Mouse (Mus musculus): ENCODE results near the gene Epha3. TPM values are rescaled to one million over a fixed set of nuclear protein-coding genes. Genes with fewer than 3 reads are reported as not detected.

The Epha3 gene
- total RNA-seq, 1 experiment: 0.18 TPM

DNA sequence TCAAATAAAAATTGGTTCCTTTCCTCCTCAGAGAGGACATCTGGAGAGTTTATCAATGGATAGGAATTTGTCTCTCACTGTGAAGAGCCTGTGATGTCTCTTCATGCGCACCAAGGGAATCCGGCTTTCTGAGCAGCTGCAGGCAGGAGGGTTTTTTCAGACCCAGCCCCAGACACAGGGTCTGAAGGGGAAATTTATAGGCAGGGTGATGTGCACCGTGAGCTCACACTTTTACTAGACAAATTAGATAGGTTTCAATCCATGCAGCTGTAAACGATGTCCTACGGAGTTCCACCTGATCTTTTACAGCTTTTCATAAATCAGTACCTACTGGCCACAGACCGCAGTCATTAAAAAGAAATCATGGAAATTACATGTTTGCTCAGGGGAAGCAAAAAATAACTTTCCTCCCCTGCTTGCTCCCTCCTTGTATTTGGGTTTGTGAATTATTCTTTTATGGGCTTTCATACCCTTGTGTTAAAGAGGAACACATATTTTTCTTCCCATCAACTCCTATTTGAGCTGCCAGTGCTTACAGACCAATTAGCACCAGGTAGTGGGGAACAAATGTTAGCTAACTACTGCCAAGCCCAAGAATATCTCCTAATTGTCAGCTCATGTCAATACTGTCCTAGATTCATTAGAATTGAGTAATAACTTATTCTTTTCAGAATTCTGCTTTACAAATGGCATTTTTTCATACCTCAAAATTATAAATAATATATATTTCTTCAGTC lies 307.4 kb downstream of the Epha3 start:
- Histone ChIP-seq H3K27ac (ENCODE audit: insufficient read depth, low read depth, low read length, poor library complexity, severe bottlenecking) (no peak overlapping the region), H3K4me3 (ENCODE audit: insufficient read depth in 1 of 2, low read depth in 1 of 2, low read length in 2 of 2, poor library complexity in 1 of 2, severe bottlenecking in 1 of 2) (no peak overlapping the region), H3K9me3 (ENCODE audit: control insufficient read depth, insufficient read depth, low read depth, low read length) (no peaks in the 10 kb centered on the region), H3K4me1 (ENCODE audit: control insufficient read depth in 2 of 2, insufficient read depth in 2 of 2, low read length in 2 of 2, poor library complexity in 1 of 2) (no peaks in the 10 kb centered on the region), H3K9ac (ENCODE audit: insufficient read depth, low read depth, low read length, poor library complexity, severe bottlenecking) (no peak overlapping the region), H3K36me3 (ENCODE audit: control insufficient read depth, insufficient read depth, low read length, poor library complexity, severe bottlenecking) (no peaks in the 10 kb centered on the region)
- DNase-seq (ENCODE audit: low read depth, low spot score): no peak
- no peak for TF ChIP-seq ZNF384 (IDR thresholded peaks at IDR 0.05; ENCODE audit: low read depth, low read length)
- no peak for TF ChIP-seq CHD2 (IDR thresholded peaks at IDR 0.05; ENCODE audit: low read depth, low read length)
- no peak for TF ChIP-seq HCFC1 (IDR thresholded peaks at IDR 0.05; ENCODE audit: borderline replicate concordance, insufficient read depth, low read length)
- no peak for TF ChIP-seq MAFK (IDR thresholded peaks at IDR 0.05; ENCODE audit: insufficient read depth, low read depth, low read length)
- TF ChIP-seq ZC3H11A (IDR thresholded peaks at IDR 0.05; ENCODE audit: borderline replicate concordance, low read depth, low read length): no peak
- in situ Hi-C loops (cut with MboI; ENCODE audit: low sequenced_read_pairs in 2 of 2, unreplicated experiment in 2 of 2): no loop called here

DNA sequence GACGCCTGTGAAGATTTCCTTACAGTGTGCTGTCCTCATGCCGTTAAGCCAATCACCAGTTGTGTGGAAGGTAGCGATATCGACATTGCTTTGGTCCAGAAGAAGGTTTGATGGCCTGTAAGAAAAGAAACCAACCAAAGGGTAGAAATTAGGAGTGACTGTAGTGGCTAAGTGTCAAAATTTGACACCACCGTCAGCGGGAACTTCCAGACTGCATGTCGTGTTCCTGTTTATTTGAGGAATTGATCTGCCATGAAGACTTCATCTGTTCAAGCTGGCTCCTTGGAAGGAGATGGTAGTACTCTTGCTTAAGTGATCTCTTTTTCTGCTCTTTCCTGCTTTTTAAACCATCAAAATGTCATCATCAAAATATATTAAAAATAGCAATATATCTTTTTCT lies 311.4 kb downstream of the Epha3 start:
- Histone ChIP-seq H3K27ac (ENCODE audit: insufficient read depth, low read depth, low read length, poor library complexity, severe bottlenecking) (no peak overlapping the region), H3K4me1 (ENCODE audit: control insufficient read depth in 2 of 2, insufficient read depth in 2 of 2, low read length in 2 of 2, poor library complexity in 1 of 2) (no peaks in the 10 kb centered on the region), H3K9ac (ENCODE audit: insufficient read depth, low read depth, low read length, poor library complexity, severe bottlenecking) (no peak overlapping the region), H3K4me3 (ENCODE audit: insufficient read depth in 1 of 2, low read depth in 1 of 2, low read length in 2 of 2, poor library complexity in 1 of 2, severe bottlenecking in 1 of 2) (no peak overlapping the region), H3K9me3 (ENCODE audit: control insufficient read depth, insufficient read depth, low read depth, low read length) (no peaks in the 10 kb centered on the region), H3K36me3 (ENCODE audit: control insufficient read depth, insufficient read depth, low read length, poor library complexity, severe bottlenecking) (no peaks in the 10 kb centered on the region)
- no peak for DNase-seq (ENCODE audit: low read depth, low spot score)
- in situ Hi-C loops (cut with MboI; ENCODE audit: low sequenced_read_pairs in 2 of 2, unreplicated experiment in 2 of 2): no loop called here
- TF ChIP-seq MAFK (IDR thresholded peaks at IDR 0.05; ENCODE audit: insufficient read depth, low read depth, low read length) (no peak), CHD2 (IDR thresholded peaks at IDR 0.05; ENCODE audit: low read depth, low read length) (no peak), ZC3H11A (IDR thresholded peaks at IDR 0.05; ENCODE audit: borderline replicate concordance, low read depth, low read length) (no peak), ZNF384 (IDR thresholded peaks at IDR 0.05; ENCODE audit: low read depth, low read length) (no peak), HCFC1 (IDR thresholded peaks at IDR 0.05; ENCODE audit: borderline replicate concordance, insufficient read depth, low read length) (no peak)

DNA sequence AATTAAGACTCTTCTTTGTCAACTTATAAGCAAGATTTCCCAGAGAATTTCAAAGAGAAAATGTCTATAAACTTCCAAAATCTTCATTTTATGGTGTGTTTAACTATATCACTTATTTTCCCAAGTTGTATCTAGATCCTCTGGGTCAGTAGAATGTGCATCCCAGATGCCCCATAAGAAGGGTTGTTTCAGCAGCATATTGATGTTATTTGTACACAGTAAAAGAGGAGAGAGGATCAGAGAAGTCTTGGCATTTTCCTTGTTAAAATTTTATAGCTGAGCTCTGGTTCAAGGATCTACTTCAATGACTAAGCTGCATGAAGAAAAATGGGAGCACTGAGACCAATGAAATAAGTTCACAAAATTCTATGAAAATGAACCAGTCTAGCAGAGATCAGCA lies 324.5 kb downstream of the Epha3 start:
- DNase-seq (ENCODE audit: low read depth, low spot score): no peak
- Histone ChIP-seq H3K9ac (ENCODE audit: insufficient read depth, low read depth, low read length, poor library complexity, severe bottlenecking) (no peak overlapping the region), H3K9me3 (ENCODE audit: control insufficient read depth, insufficient read depth, low read depth, low read length) (no peaks in the 10 kb centered on the region), H3K4me3 (ENCODE audit: insufficient read depth in 1 of 2, low read depth in 1 of 2, low read length in 2 of 2, poor library complexity in 1 of 2, severe bottlenecking in 1 of 2) (no peak overlapping the region), H3K27ac (ENCODE audit: insufficient read depth, low read depth, low read length, poor library complexity, severe bottlenecking) (no peak overlapping the region), H3K4me1 (ENCODE audit: control insufficient read depth in 2 of 2, insufficient read depth in 2 of 2, low read length in 2 of 2, poor library complexity in 1 of 2) (no peaks in the 10 kb centered on the region), H3K36me3 (ENCODE audit: control insufficient read depth, insufficient read depth, low read length, poor library complexity, severe bottlenecking) (no peaks in the 10 kb centered on the region)
- in situ Hi-C loops (cut with MboI; ENCODE audit: low sequenced_read_pairs in 2 of 2, unreplicated experiment in 2 of 2): no loop called here
- no peak for TF ChIP-seq CHD2 (IDR thresholded peaks at IDR 0.05; ENCODE audit: low read depth, low read length)
- TF ChIP-seq MAFK (IDR thresholded peaks at IDR 0.05; ENCODE audit: insufficient read depth, low read depth, low read length): no peak
- no peak for TF ChIP-seq HCFC1 (IDR thresholded peaks at IDR 0.05; ENCODE audit: borderline replicate concordance, insufficient read depth, low read length)
- TF ChIP-seq ZC3H11A (IDR thresholded peaks at IDR 0.05; ENCODE audit: borderline replicate concordance, low read depth, low read length): no peak
- no peak for TF ChIP-seq ZNF384 (IDR thresholded peaks at IDR 0.05; ENCODE audit: low read depth, low read length)

DNA sequence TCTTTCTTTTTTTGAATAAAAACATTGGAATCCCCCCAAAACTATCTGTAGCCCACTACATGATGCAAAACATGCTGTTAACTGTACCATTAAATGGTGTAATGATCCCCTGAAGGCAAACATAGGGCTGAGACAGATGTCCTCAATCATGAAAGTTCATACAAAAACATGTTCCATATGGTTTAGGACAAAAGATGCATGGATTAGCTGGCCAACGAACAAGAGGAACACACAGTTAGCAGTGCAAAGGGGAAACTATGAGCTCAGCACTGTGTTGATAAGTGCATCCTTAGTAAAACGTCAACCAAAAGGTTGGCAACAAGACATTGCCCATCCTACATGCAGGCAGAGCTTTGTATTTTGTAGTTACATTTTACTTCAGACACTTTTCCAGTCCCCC lies 335.2 kb downstream of the Epha3 start:
- DNase-seq (ENCODE audit: low read depth, low spot score): no peak
- in situ Hi-C loops (cut with MboI; ENCODE audit: low sequenced_read_pairs in 2 of 2, unreplicated experiment in 2 of 2): no loop called here
- H3K9me3 ChIP-seq (ENCODE audit: control insufficient read depth, insufficient read depth, low read depth, low read length): peaks cover 8% of the 10 kb centered on the region; the same call in 1 of the 2 replicates
- no peak overlapping the region for H3K27ac ChIP-seq (ENCODE audit: insufficient read depth, low read depth, low read length, poor library complexity, severe bottlenecking)
- H3K4me1 ChIP-seq (ENCODE audit: control insufficient read depth in 2 of 2, insufficient read depth in 2 of 2, low read length in 2 of 2, poor library complexity in 1 of 2): no peaks in the 10 kb centered on the region
- TF ChIP-seq ZNF384 (IDR thresholded peaks at IDR 0.05; ENCODE audit: low read depth, low read length) (no peak), MAFK (IDR thresholded peaks at IDR 0.05; ENCODE audit: insufficient read depth, low read depth, low read length) (no peak), CHD2 (IDR thresholded peaks at IDR 0.05; ENCODE audit: low read depth, low read length) (no peak)
- H3K36me3 ChIP-seq (ENCODE audit: control insufficient read depth, insufficient read depth, low read length, poor library complexity, severe bottlenecking): no peaks in the 10 kb centered on the region
- no peak overlapping the region for H3K9ac ChIP-seq (ENCODE audit: insufficient read depth, low read depth, low read length, poor library complexity, severe bottlenecking)
- no peak overlapping the region for H3K4me3 ChIP-seq (ENCODE audit: insufficient read depth in 1 of 2, low read depth in 1 of 2, low read length in 2 of 2, poor library complexity in 1 of 2, severe bottlenecking in 1 of 2)

All from ES-E14 (cell line).